Mouse (Mus musculus): ENCODE data around the gene Tbc1d14.

DNA sequence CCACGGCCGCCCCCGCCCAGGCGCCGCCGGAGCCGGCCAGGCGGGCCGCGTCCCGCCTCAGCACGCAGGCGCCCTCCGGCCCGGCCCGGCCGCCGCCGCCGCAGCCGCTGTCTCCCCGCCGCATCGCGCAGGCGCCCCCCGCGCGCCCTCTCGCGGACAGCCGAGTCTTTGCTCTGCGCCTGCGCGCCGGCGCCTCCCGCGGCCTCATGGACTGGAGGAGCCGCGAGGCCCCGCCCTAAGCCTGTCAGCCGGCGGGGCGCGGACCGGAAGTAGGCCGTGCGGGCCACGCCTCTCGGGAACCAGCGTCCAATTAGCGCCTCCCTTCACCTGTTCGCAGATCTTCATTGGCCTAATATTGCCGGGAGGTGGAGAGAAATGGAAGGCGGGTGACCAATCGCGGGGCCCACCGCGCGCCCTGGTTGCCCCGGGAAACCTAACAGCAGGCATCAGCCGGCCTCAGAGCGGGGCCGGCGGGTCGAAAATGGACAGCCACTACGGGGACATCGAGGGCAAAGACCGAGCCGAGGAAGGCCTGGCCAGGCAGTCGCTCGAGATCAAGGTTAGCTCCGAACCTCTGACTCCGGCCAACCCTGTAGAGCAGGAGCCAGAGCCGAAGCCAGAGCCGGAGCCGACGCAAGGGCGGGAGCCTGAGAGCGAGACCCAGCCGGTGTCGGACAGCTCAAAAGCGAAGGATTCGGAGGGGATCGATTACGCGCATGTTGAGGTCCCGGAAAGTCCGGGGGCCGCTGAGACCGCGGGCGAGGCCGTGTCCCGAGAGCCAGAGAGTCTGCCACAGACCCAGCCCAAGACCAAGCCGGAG lies 108.7 kb downstream of the Tbc1d14 start, which contains the start of the genes Tada2b and Ccdc96:
- TF ChIP-seq GATA1 (IDR thresholded peaks at IDR 0.05; ENCODE audit: low read length) = no peak
- no peak for TF ChIP-seq TAL1 (IDR thresholded peaks at IDR 0.05; ENCODE audit: low read length)

Data from erythroblast, embryonic 14.5 days (primary cell).